Mouse (Mus musculus) cerebellum, adult 8-10 months (tissue): Measurements from ENCODE around the gene Cpa3.

ENCODE experiments used
- DNase-seq: peaks from one replicate; pipeline ENCODE4 v3.0.0; 2022

Gene Cpa3

DNA sequence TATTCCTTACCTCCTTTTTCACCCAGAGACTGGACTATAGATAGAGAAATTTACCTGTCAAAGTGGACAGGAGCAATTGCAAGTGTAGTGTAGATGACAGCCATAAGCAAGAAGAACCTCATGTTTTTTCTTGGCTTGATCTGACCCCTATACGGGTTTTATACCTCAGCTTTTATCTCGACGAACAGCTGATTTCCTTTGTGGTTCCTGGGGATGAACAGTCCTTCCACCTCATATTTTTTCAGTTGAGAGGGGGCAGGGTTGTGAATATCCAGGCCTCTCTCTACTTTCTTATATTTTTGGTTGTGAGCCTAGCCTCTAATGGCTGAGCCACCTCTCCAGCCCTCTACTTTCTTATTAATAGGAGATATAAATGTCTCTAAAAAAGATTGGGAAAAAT is at the start of gene Cpa3:
Cpa3 (minus strand) TSS at position 132 of the 400 bp plus-strand sequence.
- DNase-seq: no peak

DNA sequence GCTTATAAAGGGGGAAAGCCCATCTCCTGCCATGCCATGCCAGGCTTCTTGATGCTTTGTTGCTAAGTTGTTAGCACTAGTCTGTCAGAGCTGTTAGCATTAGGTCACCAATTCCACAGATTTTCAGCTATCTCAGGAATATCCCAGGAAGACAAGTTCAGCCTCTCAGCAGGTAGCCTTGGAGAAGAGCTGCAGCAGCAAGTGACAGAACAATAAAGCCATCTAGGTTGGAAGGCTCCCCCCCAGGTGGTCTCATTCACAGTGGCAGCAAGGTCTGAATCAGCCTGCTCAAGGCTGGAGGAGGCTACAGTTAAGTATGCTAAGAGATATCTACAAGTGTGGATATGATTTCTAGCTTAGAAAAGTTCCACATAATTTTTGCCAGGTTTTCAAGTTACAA is 49.4 kb upstream of the Cpa3 start:
- DNase-seq: no peak

DNA sequence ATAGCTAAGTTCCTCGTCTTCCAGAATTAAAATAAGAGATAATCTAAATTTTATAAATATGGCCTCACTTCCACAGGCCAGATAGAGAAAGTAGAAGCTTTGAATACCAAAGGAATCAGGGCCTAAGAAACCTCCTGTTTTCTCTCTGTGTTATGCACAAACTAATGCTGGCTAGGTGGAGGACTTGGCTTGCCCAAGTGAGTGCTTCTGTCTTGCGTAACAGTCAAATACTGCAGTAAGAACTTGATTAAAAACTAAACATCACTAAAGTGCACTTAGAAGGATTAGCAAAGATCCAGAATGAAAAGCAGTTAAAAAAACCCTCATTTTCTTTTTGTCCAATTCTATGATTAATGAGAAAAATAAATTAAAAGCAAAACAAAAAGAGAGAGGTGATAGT is 46.8 kb upstream of the Cpa3 start:
- no peak for DNase-seq

DNA sequence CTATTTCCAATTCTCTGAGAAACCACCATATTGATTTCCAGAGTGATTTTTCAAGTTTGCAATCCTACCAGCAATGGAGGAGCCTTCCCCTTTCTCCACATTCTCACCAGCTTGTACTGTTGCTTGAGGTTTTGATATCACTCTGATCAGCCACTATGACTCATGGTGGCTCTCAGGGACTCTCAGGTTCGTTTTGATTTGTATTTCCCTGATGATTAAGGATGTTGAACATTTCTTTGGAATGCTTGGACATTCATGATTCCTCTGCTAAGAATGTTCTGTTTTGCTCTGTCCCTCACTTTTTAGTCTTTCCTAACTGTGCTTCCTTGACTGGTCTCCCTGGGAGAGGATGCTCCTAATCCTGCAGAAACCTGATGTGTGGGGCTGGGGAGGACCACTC is 39.8 kb upstream of the Cpa3 start:
- no peak for DNase-seq

DNA sequence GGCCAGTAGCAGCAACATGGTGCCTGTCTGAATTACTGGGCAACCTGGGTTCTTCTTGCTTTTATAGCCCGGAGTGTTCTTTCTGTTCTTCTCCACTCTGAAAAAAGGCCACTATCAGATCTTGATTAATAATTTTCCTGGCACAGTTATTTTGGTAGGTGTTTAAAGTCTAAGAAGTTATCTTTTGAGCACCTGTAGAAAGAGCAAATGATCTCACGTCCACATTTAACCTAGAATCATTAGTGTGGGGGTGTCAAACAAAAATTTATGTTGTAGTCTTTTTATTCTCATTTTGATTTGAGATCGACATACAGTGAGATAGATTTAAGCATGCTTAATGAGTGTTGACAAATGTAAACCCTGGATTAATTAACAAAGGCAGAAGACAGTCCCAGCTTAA is 33.7 kb upstream of the Cpa3 start, which contains the start of gene Cpb1:
Cpb1 (minus strand) TSS at position 101 of the 400 bp plus-strand sequence.
- DNase-seq: no peak

DNA sequence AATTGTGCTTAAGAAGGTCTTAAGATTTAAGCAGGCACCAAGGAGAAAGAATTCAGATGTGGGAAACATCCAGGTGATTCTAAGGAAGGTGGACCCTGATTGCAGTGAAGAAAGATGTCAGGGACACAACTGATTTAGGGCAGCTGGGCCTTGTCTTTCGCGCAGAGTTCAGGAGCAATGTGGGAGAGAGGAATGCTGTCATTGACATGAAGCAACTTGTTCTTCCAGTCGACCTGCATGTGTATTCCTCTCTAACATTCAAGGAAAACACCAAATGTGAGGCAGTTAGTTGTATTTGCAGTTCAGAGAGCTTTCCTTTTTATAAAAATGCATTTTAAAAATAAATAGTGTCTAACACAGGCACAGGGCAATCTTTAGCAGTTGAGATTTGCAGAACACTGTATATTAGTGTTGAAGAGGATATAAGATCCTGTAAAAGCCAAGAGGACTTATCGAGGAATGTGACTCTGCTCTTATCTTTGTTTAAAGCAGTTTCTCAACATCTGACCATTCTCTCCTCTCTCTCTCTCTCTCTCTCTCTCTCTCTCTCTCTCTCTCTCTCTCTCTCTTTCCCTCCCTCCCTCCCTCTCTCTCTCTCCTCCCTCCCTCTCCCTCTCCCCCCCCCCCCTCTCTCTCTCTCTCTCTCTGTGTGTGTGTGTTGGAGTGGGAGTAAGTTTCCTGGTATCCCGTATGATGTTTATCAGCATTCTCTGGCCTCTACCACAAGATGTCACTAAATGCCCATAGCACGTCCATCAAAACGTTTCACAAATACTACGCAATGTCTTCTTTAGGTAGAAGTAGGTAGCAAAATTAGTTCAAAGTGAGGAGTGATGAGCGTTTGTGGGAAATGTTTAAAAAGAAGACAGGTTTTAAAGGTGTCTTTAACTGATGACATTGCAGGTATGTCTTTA is 12.8 kb upstream of the Cpa3 start:
- no peak for DNase-seq

DNA sequence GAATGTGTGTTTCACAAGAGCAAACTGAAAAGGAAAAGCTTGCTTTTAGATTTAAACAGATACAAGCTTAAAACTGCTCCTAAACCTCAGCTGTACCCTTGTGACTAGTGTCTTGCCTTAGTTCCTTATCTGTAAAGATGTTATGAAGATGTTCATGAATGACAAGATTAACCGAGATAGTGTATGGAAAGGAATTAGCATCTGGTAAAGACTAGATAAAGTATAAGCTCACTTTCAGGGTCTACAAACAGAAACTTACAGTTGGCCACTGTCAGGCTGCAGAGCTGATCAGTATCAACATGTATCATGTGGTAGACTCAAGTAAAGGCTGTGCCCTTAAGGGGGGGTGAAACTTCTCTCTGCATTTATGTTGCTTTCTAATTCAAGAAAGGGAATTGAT is 1.9 kb upstream of the Cpa3 start:
- no peak for DNase-seq

DNA sequence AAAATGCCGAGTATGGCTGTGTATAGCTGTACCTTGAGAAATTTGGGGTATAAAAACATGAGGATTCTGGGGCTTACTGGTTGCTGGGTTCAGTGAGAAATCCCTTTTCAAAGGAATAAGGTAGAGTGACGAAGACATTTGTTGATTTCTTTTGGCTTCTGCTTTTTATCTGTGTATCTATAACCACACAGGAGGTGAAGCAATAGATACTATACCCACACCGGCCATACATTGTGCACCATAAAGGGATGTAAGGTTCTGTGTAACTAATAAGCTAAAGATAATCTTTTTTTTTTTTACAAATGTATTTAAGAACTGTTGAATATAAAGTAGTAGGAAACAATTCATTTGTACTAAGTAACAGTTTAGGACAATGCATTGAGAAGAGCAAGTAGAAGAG is 2.2 kb downstream of the Cpa3 start:
- no peak for DNase-seq

DNA sequence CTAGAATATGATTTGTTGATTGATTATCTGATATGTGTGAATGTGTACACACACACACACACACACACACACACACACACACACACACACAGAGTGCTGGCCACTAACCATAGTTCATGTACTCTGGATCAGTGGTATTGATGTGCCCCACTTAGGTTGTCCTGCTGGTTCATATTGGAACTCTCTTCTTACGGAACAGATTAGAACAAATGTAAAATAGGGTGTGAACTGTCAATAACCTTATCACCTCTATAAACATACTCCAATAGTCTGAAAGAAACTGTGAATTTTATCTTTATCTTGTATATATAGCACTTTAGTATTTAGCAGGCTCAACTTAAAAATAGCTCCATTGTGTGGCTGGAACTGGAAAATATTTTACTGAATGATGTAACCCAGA is 5.0 kb downstream of the Cpa3 start:
- DNase-seq: no peak

DNA sequence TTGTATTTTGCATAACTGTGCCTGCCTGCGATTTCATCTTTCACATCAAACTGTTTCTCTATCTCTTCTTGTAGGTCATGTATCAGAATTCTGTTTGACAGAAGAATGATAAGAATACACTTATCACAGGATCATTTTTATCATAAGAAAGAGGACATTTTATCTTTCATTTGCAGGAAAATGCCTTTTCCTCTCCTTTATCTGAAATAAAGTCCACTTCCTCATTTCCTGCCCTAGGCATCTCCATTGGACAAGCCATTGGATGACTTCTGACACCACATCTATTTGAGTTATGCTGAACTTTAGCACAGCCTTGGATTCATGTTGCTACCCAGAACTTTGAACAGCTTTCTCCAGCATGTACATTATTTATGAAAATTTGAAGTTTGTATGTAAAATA is 13.0 kb downstream of the Cpa3 start:
- no peak for DNase-seq

DNA sequence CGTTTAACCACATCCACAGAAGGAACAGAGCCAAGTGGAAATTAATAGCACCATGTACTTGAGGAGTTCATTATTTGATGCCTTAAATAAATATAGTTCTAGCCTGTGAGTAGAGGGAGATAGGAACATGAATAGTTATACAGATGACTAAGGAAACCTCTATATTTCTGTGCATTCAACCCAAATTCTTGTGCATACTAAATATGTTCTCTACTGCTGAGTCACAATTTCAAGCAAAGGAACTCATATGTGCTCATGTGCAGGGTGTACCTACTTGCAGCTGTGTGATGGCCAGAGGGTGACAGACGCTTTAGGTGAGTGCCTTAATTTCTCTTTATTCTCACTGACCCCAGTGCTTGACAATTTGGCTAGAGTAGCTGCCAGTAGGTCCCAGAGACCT is 16.6 kb downstream of the Cpa3 start:
- no peak for DNase-seq

DNA sequence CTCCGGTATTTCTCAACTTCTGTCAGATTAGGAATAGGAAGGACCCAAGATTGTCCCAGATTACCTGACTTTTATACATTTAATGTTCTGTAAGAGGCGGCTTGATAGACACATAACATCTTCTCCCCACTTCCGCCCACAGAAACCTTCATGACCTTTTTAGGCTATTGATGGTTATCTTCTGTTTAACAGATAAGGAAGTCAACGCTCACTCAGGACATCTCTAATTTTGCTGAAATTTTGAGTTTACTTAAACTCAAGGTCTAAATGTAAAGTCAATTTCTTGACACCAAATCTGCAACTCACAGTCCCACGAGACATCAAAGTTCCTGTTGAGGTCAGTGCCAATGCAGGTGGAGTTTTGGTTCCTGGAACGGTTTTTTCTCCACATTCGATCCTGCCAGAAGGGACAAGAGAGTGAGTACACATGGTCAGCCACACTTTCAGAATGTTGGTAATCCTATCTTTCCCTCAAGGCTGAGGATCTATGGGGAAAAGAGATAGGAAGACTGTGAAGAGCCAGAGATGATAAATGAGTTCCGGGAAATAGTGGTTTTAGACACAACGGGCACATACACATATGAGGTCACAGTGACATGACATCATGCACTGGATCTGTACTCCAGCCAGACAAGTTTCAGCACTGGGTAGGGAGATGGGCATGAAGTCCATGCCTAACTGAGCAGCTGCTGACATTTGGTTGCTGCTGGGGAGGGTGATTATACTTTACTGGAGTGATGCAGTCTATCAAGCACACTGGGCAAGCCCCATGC is 18.9 kb downstream of the Cpa3 start:
- DNase-seq: no peak

DNA sequence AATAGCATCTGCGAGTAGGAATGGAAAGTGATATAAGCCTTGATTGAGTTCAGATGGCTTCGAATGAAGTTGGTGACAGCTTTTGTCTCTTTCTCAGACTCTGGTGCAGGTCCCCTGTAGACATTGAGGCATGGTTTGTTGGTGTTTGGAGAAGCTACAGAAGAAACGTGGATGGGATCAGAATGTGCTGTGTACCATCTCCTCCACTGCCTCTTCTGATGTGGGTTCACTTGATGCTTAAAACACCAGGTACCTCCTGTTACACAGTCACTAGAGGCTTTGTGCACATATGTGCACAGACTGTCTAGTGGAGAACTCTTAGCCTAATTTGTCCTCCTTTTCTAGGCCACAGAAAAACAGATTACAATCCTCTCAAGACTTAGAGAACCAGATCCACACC is 19.8 kb downstream of the Cpa3 start:
- DNase-seq: no peak

DNA sequence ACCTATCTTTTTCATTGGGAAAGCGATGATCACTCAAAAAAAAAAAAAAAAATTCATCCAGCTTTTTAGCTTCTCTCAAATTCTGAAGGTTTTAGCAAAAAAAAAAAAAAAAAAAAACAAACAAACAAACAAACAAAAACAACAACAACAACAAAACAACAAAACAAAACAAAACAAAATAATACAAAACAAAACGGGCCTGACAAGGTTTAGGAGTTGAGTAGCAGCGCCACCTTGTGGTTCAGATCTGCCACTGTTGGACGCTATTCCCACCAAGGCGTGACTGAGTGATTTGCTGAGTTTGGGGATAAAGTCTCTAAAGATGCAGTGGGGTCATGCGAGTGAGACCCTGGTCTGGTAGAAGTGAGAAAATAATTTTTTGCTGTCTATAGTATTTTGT is 43.1 kb downstream of the Cpa3 start:
- peak; percentile 25 for DNase-seq

DNA sequence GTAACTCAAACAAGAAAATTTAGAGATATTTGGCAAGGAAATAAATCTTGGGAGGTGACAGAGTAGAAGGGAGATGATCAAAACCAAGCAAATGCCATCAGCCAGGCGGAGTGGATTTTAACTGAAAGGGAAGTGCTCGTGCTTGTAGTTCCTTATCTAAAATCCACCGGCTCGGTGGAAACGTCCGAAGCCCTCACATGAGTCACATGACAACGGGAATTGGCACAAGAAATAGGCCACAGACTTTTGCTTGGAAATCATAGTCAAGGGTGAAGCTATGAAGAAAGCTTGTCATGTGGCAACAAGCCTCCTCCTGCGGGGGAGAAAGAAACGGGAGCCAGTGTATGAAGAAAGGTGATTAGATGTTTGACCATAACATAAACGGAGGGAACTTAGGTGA is 44.1 kb downstream of the Cpa3 start:
- no peak for DNase-seq

DNA sequence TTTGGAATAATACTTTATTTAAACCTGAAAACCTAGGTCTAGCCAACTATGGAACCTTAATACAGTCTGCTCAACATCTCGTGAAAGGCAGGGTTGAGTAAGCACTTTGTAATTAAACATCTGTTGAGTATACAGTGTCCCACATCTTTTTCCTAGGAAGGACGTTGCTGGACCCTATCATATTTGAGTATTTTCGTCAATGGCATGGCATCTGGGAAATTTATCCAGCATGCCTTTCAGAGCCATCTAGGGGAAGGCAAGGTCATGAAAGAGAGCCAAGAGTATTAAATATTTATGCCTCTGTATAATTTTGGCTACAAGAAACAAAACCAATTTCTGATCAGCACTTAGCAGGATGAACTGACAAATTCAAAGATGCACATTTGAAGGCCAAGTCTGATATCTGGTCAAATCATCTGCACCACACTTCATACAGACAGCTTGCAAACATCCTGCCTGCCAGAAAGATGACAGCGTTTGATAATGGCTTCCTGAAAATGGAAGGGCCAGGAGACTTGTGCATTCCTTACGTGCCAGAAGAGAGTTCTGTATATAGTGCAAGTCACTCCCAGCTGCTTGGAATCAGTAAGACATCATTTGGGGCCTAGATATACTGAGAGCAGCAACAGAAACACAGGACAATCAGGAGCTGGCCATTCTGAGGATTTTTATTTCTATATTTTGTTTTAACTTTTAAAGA is 52.9 kb downstream of the Cpa3 start:
- no peak for DNase-seq

DNA sequence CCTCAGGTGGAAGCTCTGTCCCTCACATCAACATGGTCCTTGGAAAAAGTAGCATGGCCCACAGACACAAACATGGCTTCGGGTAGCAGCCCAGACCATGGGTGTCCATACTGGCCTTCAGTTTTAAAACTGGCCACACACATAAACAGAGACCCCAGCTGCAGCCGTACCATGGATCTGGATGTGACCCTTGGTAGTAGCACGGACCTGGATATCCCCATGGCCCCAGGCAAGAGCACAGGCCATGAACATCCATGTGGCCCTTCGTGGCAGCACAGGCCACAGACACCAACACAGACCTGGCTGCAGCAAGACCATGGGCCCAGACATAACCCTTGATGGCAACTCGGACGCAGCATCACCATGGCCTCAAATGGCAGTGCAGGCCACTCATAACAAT is 69.6 kb downstream of the Cpa3 start:
- no peak for DNase-seq

DNA sequence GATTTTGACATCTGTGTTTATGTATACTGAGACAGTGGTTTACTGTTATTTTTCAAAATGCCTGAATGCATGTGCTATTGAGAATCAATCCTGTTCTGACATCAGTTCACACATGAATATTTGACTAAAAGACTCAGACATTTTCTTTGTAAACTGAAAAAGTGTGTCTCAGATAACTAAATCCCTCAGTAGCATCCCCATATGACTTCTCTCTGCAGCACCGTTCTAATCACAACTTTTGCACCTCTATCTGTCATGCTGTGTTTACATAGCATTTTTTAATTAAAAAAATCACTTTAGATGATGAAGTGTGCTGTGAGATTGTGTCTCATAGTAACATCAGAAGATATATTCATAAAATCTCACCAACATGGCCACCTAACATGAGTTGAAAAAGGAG is 74.5 kb downstream of the Cpa3 start:
- no peak for DNase-seq
